In the genomic region with DNA sequence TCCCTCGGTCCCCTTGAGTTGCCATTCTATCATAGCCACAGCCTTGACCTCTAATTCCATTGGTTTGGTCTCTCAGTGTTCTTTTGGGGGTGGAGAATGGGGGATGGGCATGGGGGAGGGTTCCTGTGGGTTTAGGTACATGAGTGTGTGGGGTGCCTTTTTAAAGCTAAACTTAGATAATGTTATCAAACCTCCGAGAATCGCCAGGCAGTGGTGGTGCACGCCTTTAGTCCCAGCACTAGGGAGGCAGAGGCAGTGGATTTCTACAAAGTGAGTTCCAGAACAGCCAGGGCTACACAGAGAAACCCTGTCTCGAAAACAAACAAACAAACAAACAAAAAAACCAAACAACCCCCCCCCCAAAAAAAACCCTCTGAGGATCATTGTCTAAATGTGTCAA, we compare ENCODE assay signal across 33 mouse cellular contexts. TPM values are rescaled to one million over a fixed set of nuclear protein-coding genes. Genes with fewer than 3 reads are reported as not detected.
A peak's percentile ranks its signal among the peaks of the same experiment; 100 is the strongest.
DNase-seq lines count a peak whose midpoint lies in the region; ATAC-seq and TF ChIP-seq lines count a peak whose summit lies in the region.
"Had no signal": no experiment of that assay in that cellular context is flagged by ENCODE, and none has a peak within 500 bp of the region (broad histone marks: within the 10 kb centered on the region; RNA-seq: fewer than 3 reads in every experiment).

No protein-coding gene starts in this region.

- DNase-seq in liver, result peak; percentile 40
- no peak for DNase-seq in liver, postnatal 0 days
- peak; percentile 30 for DNase-seq in c-Kit-positive CD71-positive TER-119-positive erythroid progenitor cells, embryonic 14.5 days (ENCODE audit: low spot score)
- no peak for DNase-seq in liver, embryonic 13.5 days
- DNase-seq in adrenal gland, adult 8-10 months, result no peak
- DNase-seq in gastrocnemius, postnatal 10 days, result no peak
- no peak for DNase-seq in yolk sac, embryonic 10.5 days (ENCODE audit: low spot score)
- DNase-seq: adrenal gland, postnatal 14 days; cerebellum, adult 18-20 months; cerebellum, adult 9-10 months; cerebellum, postnatal 25 days; forebrain, postnatal 0 days; gastrocnemius, adult 2 months; gastrocnemius, postnatal 25 days; heart, adult 18-20 months; heart, postnatal 10 days; heart, postnatal 36 days had no signal

- no peak for TF ChIP-seq EP300 in liver, postnatal 0 days (IDR thresholded peaks at IDR 0.05; ENCODE audit: low read depth)

- TF ChIP-seq CTCF in liver, postnatal 0 days (IDR thresholded peaks at IDR 0.05; ENCODE audit: low read depth), result no peak

- H3K9ac ChIP-seq in liver, postnatal 0 days (replicated peaks), result no peak overlapping the region
- 0 out of 2 replicates have a peak overlapping the region, but pooled peaks have one; percentile 13 for H3K9ac ChIP-seq in liver, embryonic 13.5 days
- no peak overlapping the region for H3K9ac ChIP-seq in liver, embryonic 16.5 days (ENCODE audit: low read depth, low read length)
- H3K9ac ChIP-seq: embryonic facial prominence, embryonic 12.5 days; embryonic facial prominence, embryonic 15.5 days; forebrain, postnatal 0 days; heart, embryonic 12.5 days; heart, embryonic 15.5 days; hindbrain, embryonic 13.5 days had no signal

- no peak overlapping the region for H3K4me3 ChIP-seq in liver, postnatal 0 days (ENCODE audit: low read depth, low read length)
- H3K4me3 ChIP-seq in liver, embryonic 13.5 days (replicated peaks), result no peak overlapping the region
- no peak overlapping the region for H3K4me3 ChIP-seq in liver, embryonic 16.5 days (ENCODE audit: low read depth, low read length)
- H3K4me3 ChIP-seq: embryonic facial prominence, embryonic 12.5 days; embryonic facial prominence, embryonic 15.5 days; gastrocnemius, adult 2 months; heart, embryonic 12.5 days; heart, embryonic 15.5 days; hindbrain, embryonic 10.5 days; hindbrain, embryonic 13.5 days had no signal

- H3K27me3 ChIP-seq in liver, postnatal 0 days (ENCODE audit: insufficient read depth, low read length), result no peaks in the 10 kb centered on the region
- H3K27me3 ChIP-seq in liver, embryonic 13.5 days, result 0 out of 2 replicates have a peak, but pooled peaks cover 4% of the 10 kb centered on the region
- H3K27me3 ChIP-seq in liver, embryonic 16.5 days (ENCODE audit: control insufficient read depth, insufficient read depth, low read depth, low read length), result no peaks in the 10 kb centered on the region; the same call in 1 of the 2 replicates
- H3K27me3 ChIP-seq: embryonic facial prominence, embryonic 12.5 days; embryonic facial prominence, embryonic 15.5 days; heart, embryonic 12.5 days; heart, embryonic 15.5 days; hindbrain, embryonic 13.5 days; Patski had no signal

- no peak overlapping the region for H3K4me2 ChIP-seq in liver, postnatal 0 days (ENCODE audit: low read depth, low read length)
- 0 out of 2 replicates have a peak overlapping the region, but pooled peaks have one; percentile 17 for H3K4me2 ChIP-seq in liver, embryonic 13.5 days
- no peak overlapping the region for H3K4me2 ChIP-seq in liver, embryonic 16.5 days (ENCODE audit: low read depth, low read length)
- H3K4me2 ChIP-seq: embryonic facial prominence, embryonic 12.5 days; embryonic facial prominence, embryonic 15.5 days; heart, embryonic 12.5 days; heart, embryonic 15.5 days; hindbrain, embryonic 13.5 days had no signal

- H3K9me3 ChIP-seq in liver, postnatal 0 days (ENCODE audit: low read length), result no peaks in the 10 kb centered on the region
- no peaks in the 10 kb centered on the region for H3K9me3 ChIP-seq in liver, embryonic 13.5 days (replicated peaks)
- no peaks in the 10 kb centered on the region for H3K9me3 ChIP-seq in liver, embryonic 16.5 days (replicated peaks; ENCODE audit: control insufficient read depth, low read length)
- H3K9me3 ChIP-seq: embryonic facial prominence, embryonic 12.5 days; embryonic facial prominence, embryonic 15.5 days; heart, embryonic 12.5 days; heart, embryonic 15.5 days; hindbrain, embryonic 10.5 days; hindbrain, embryonic 13.5 days had no signal

- H3K4me1 ChIP-seq in liver, postnatal 0 days (ENCODE audit: insufficient read depth), result no peaks in the 10 kb centered on the region
- H3K4me1 ChIP-seq in liver, embryonic 13.5 days (replicated peaks), result peaks cover 14% of the 10 kb centered on the region
- H3K4me1 ChIP-seq in liver, embryonic 16.5 days (ENCODE audit: control insufficient read depth, low read depth, low read length), result peaks cover 6% of the 10 kb centered on the region
- H3K4me1 ChIP-seq: embryonic facial prominence, embryonic 12.5 days; embryonic facial prominence, embryonic 15.5 days; heart, embryonic 12.5 days; heart, embryonic 15.5 days; hindbrain, embryonic 13.5 days had no signal

- H3K36me3 ChIP-seq in liver, postnatal 0 days (replicated peaks; ENCODE audit: insufficient read depth, low read length), result no peaks in the 10 kb centered on the region
- H3K36me3 ChIP-seq in liver, embryonic 13.5 days, result no peaks in the 10 kb centered on the region
- H3K36me3 ChIP-seq in liver, embryonic 16.5 days (ENCODE audit: control insufficient read depth, insufficient read depth), result no peaks in the 10 kb centered on the region
- H3K36me3 ChIP-seq: embryonic facial prominence, embryonic 12.5 days; embryonic facial prominence, embryonic 15.5 days; heart, embryonic 12.5 days; heart, embryonic 15.5 days; hindbrain, embryonic 10.5 days; hindbrain, embryonic 13.5 days had no signal

- ATAC-seq in liver, postnatal 0 days, result no peak
- ATAC-seq in liver, embryonic 13.5 days (ENCODE audit: low read depth), result peak; percentile 78
- ATAC-seq in liver, embryonic 16.5 days (ENCODE audit: low read depth), result 0 out of 2 replicates have a peak, but pooled peaks have one; percentile 41
- ATAC-seq: forebrain, embryonic 14.5 days; forebrain, postnatal 0 days; hindbrain, embryonic 16.5 days; Patski had no signal

- WGBS in liver, postnatal 0 days (ENCODE audit: insufficient replicate concordance), result 55% methylated on average over 5 of the region's 5 CpGs
- 23% methylated on average over 5 of the region's 5 CpGs for WGBS in liver, embryonic 13.5 days (ENCODE audit: insufficient replicate concordance)
- 28% methylated on average over 5 of the region's 5 CpGs for WGBS in liver, embryonic 16.5 days (ENCODE audit: insufficient replicate concordance)

- no peak overlapping the region for H3K27ac ChIP-seq in liver, postnatal 0 days (ENCODE audit: low read depth)
- H3K27ac ChIP-seq in liver, embryonic 13.5 days, result no peak overlapping the region
- H3K27ac ChIP-seq in liver, embryonic 16.5 days (ENCODE audit: low read length), result no peak overlapping the region
- H3K27ac ChIP-seq: embryonic facial prominence, embryonic 12.5 days; embryonic facial prominence, embryonic 15.5 days; gastrocnemius, adult 2 months; heart, embryonic 15.5 days; hindbrain, embryonic 10.5 days; hindbrain, embryonic 13.5 days had no signal

RNA-seq across cellular contexts. Expression of a gene that starts 7.7 kb away (rescaled TPM):
- 0.30 and 0.40 TPM in 2 replicates for polyA plus RNA-seq in liver, postnatal 0 days (2015; fragmentation: Nextera tagmentation; extraction: Ambion mirVana)
- polyA plus RNA-seq in liver, embryonic 13.5 days (2015; fragmentation: Nextera tagmentation; extraction: Ambion mirVana), result not detected in 2 replicates
- polyA plus RNA-seq in liver, embryonic 16.5 days (2015; fragmentation: Nextera tagmentation; extraction: Ambion mirVana), result 0.32 TPM in 1 of 2 replicates, not detected in the other
- total RNA-seq in adrenal gland, adult 8-10 months (2022), result not detected
- total RNA-seq in gastrocnemius, postnatal 10 days (2021), result not detected
- total RNA-seq: adrenal gland, adult 18-20 months; adrenal gland, postnatal 14 days; adrenal gland, postnatal 4 days; common myeloid progenitor, adult 5-6 weeks; ES-E14; forebrain, postnatal 0 days; gastrocnemius, adult 2 months; gastrocnemius, postnatal 25 days; heart, adult 18-20 months; heart, postnatal 10 days; heart, postnatal 36 days had no signal
- polyA plus RNA-seq: embryonic facial prominence, embryonic 12.5 days; embryonic facial prominence, embryonic 15.5 days; forebrain, embryonic 11.5 days; forebrain, embryonic 14.5 days; forebrain, postnatal 0 days; frontal cortex, adult 2 months; heart, embryonic 12.5 days; heart, embryonic 15.5 days; hindbrain, embryonic 10.5 days; hindbrain, embryonic 13.5 days; hindbrain, embryonic 16.5 days; Patski had no signal

RNA-seq across cellular contexts. Expression of a gene that starts 10.8 kb away (rescaled TPM):
- 13.8 and 14.5 TPM in 2 replicates for polyA plus RNA-seq in liver, postnatal 0 days (2015; fragmentation: Nextera tagmentation; extraction: Ambion mirVana)
- 50.2 and 58.5 TPM in 2 replicates for polyA plus RNA-seq in liver, embryonic 13.5 days (2015; fragmentation: Nextera tagmentation; extraction: Ambion mirVana)
- 20.3 and 23.7 TPM in 2 replicates for polyA plus RNA-seq in liver, embryonic 16.5 days (2015; fragmentation: Nextera tagmentation; extraction: Ambion mirVana)
- 10 to 100 TPM; 36.8 to 41.7 (median 39.2) TPM for total RNA-seq in adrenal gland, adult 8-10 months (2022)
- 10 to 100 TPM; 19.7 to 24.4 TPM for total RNA-seq in gastrocnemius, postnatal 10 days (2021)

RNA-seq across cellular contexts. Expression of a gene that starts 48.9 kb away (rescaled TPM):
- polyA plus RNA-seq in liver, postnatal 0 days (2015; fragmentation: Nextera tagmentation; extraction: Ambion mirVana), result not detected in 2 replicates
- polyA plus RNA-seq in liver, embryonic 13.5 days (2015; fragmentation: Nextera tagmentation; extraction: Ambion mirVana), result not detected in 2 replicates
- not detected in 2 replicates for polyA plus RNA-seq in liver, embryonic 16.5 days (2015; fragmentation: Nextera tagmentation; extraction: Ambion mirVana)
- total RNA-seq in adrenal gland, adult 8-10 months (2022), result under 1 TPM; 0.22 to 0.59 (median 0.39) TPM
- total RNA-seq in gastrocnemius, postnatal 10 days (2021), result under 1 TPM in 1 of 2 experiments, not detected in 1; 0.21 TPM
- total RNA-seq: adrenal gland, adult 18-20 months; ES-E14; forebrain, postnatal 0 days; gastrocnemius, postnatal 25 days; heart, adult 18-20 months; heart, postnatal 36 days had no signal
- polyA plus RNA-seq: embryonic facial prominence, embryonic 12.5 days; forebrain, embryonic 11.5 days; forebrain, embryonic 14.5 days; forebrain, postnatal 0 days; heart, embryonic 12.5 days; heart, embryonic 15.5 days; hindbrain, embryonic 10.5 days; hindbrain, embryonic 13.5 days; hindbrain, embryonic 16.5 days had no signal

Comparison
In these comparisons a context has a peak if more than half of its experiments do, and no peak if none do; other contexts are left out.
1. DNase-seq: peak in liver (single experiment) and c-Kit-positive CD71-positive TER-119-positive erythroid progenitor cells, embryonic 14.5 days (single experiment); none in liver, postnatal 0 days (single experiment), liver, embryonic 13.5 days (single experiment), adrenal gland, adult 8-10 months (single experiment), gastrocnemius, postnatal 10 days (single experiment) and yolk sac, embryonic 10.5 days (single experiment).